Mouse (Mus musculus): ENCODE results near the gene Tns2.
"Not testable (repeated sequence)": the region's sequence is repeated elsewhere in the genome, so short reads cannot be mapped to it uniquely, and the experiment has no call there.

Tns2 gene

GRCm38 (mm10) chr15:102136129-102136758 is 36.0 kb downstream of the Tns2 start, which contains the start of gene Spryd3:
Gene Spryd3 (minus strand): TSS chr15:102136234.
- peak; percentile 33 for DNase-seq (ENCODE audit: extremely low read depth, low read depth, low spot score)

GRCm38 (mm10) chr15:102141120-102141519 is 40.9 kb downstream of the Tns2 start:
- DNase-seq (ENCODE audit: extremely low read depth, low read depth, low spot score) = no peak

- DNase-seq (ENCODE audit: extremely low read depth, low read depth, low spot score) = no peak
Observed at GRCm38 (mm10) chr15:102142914-102143912, 43.0 kb downstream of the Tns2 start.

GRCm38 (mm10) chr15:102144274-102144711 is 44.1 kb downstream of the Tns2 start, which contains the start of gene Igfbp6:
Gene Igfbp6 (plus strand): TSS chr15:102144362.
- DNase-seq (ENCODE audit: extremely low read depth, low read depth, low spot score) = no peak

GRCm38 (mm10) chr15:102144726-102145125 is 44.5 kb downstream of the Tns2 start:
- no peak for DNase-seq (ENCODE audit: extremely low read depth, low read depth, low spot score)

- DNase-seq (ENCODE audit: extremely low read depth, low read depth, low spot score) = no peak
Observed at GRCm38 (mm10) chr15:102145330-102145729, 45.1 kb downstream of the Tns2 start.

GRCm38 (mm10) chr15:102146089-102146488 is 45.9 kb downstream of the Tns2 start:
- no peak for DNase-seq (ENCODE audit: extremely low read depth, low read depth, low spot score)

GRCm38 (mm10) chr15:102146882-102147281 is 46.7 kb downstream of the Tns2 start:
- DNase-seq (ENCODE audit: extremely low read depth, low read depth, low spot score) = no peak

GRCm38 (mm10) chr15:102147674-102148402 is 47.6 kb downstream of the Tns2 start:
- DNase-seq (ENCODE audit: extremely low read depth, low read depth, low spot score) = no peak

GRCm38 (mm10) chr15:102149561-102149960 is 49.3 kb downstream of the Tns2 start:
- DNase-seq (ENCODE audit: extremely low read depth, low read depth, low spot score) = no peak

- no peak for DNase-seq (ENCODE audit: extremely low read depth, low read depth, low spot score)
Observed at GRCm38 (mm10) chr15:102150301-102151135, 50.3 kb downstream of the Tns2 start, which contains the start of gene Soat2. Gene Soat2 (plus strand): TSS chr15:102150526.

GRCm38 (mm10) chr15:102152646-102153045 is 52.4 kb downstream of the Tns2 start:
- DNase-seq (ENCODE audit: extremely low read depth, low read depth, low spot score) = no peak

GRCm38 (mm10) chr15:102155006-102155405 is 54.8 kb downstream of the Tns2 start:
- not testable (repeated sequence) for DNase-seq (ENCODE audit: extremely low read depth, low read depth, low spot score)

GRCm38 (mm10) chr15:102156836-102157235 is 56.6 kb downstream of the Tns2 start:
- no peak for DNase-seq (ENCODE audit: extremely low read depth, low read depth, low spot score)

GRCm38 (mm10) chr15:102160415-102161060 is 60.3 kb downstream of the Tns2 start:
- DNase-seq (ENCODE audit: extremely low read depth, low read depth, low spot score) = no peak

GRCm38 (mm10) chr15:102163900-102164693 is 63.9 kb downstream of the Tns2 start:
- DNase-seq (ENCODE audit: extremely low read depth, low read depth, low spot score) = no peak

GRCm38 (mm10) chr15:102165468-102166100 is 65.4 kb downstream of the Tns2 start:
- no peak for DNase-seq (ENCODE audit: extremely low read depth, low read depth, low spot score)

Measured in fat pad, adult 2 months (tissue).